Mouse (Mus musculus): ENCODE data around the gene Rab44.
"Not testable (repeated sequence)": the region's sequence is repeated elsewhere in the genome, so short reads cannot be mapped to it uniquely, and the experiment has no call there.

Rab44 gene

DNA sequence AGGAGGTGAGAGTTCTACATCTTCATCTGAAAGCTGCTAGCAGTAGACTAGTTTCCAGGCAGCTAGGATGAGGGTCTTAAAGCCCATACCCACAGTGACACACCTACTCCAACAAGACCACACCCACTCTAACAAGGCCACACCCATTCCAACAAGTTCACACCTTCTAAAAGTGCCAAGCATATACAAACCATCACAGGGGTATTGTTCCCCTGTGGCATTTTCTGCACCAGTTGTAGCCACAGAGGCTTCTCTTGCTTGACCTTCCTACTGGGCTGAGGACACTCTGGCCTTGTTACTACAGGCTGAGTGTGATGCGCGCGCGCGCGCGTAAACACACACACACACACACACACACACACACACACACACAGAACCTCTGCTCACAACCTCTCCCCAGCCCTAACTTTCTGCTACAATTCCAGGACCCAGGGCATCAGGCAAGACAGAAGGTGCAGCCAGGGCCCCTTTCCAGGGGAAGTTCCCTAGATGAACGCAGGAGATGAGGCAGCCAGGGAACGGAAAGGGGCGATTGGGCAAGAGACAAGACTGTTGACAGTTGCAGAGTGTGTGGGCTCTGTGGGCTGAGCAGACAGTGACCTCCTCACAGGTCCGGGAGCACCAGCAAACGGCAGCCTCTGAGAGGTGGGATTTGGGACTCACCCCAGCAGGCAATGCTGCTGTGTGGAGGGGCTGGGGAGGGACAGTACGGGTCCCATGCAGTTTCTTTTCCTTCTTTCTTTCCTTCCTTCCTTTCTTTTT, at the start of gene Rab44:
Gene Rab44, plus strand, starts transcription at position 555 of the 762 bp plus-strand sequence.
- no peak for DNase-seq

DNA sequence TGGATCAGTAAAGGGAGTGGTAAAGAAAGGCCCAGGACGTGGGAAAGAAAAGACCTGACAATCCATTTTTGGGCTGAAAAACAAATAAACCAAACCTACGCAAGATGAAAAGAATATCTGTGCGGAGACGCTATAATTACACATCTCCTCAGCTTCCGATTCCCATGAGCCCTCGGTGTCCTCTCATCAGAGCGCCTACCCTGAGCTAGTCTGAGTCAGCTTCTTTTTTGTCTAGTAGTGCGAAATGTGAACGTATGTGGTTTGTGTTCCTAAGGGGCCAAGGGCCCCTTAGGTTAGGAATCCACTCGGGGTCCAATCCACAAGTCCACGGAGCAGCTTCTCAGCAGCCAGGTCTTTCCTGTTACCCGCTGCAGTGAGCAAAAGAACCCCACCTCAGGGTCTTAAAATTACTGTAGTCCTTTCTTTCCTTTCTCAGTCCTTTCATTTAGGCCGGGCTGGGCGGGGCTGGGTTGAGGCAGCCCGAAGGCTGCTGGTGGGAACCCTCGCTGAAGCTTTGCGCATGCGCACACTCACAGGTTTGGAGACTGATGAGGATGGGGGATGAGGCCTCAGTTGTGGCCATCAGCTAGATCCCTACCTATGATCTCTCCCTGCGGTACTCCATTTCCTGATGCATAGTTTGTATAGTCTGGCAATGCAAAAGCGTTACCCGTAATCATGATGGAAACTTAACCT, 48.6 kb upstream of the Rab44 start:
- DNase-seq, result no peak

DNA sequence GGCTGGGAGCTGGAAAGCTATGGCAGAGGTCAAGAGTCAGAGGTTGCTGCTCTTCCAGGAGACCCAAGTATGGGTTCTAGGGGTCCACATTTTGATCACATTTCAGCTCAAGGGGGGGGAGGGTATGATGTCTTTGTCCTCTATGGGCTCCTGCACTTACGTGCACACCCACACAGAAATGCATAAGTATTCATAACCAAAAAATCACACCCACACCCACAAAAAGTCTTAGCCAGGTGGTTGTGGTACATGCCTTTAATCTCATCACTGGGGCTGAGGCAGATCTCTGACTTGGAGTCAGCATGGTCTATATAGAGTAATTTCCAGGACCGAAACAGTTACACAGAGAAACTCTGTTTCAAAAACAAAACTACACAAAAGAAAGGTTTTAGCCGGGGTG, 48.0 kb upstream of the Rab44 start:
- no peak for DNase-seq

DNA sequence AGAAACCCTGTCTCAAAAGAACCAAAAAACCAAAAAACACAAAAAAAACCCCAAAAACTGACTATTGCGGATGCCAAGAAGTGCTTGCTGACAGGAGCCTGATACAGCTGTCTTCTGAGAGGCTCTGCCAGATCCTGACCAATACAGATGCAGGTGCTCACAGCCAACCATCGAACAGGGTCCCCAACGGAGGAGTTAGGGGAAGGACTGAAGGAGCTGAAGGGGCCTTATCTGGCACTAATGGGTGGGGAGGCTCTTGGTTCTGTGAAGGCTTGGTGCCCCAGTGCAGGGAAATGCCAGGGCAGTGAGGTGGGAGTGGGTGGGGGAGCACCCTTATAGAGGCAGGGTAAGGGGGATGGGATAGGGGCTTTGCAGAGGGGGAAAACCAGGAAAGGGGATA, 46.5 kb upstream of the Rab44 start:
- not testable (repeated sequence) for DNase-seq

DNA sequence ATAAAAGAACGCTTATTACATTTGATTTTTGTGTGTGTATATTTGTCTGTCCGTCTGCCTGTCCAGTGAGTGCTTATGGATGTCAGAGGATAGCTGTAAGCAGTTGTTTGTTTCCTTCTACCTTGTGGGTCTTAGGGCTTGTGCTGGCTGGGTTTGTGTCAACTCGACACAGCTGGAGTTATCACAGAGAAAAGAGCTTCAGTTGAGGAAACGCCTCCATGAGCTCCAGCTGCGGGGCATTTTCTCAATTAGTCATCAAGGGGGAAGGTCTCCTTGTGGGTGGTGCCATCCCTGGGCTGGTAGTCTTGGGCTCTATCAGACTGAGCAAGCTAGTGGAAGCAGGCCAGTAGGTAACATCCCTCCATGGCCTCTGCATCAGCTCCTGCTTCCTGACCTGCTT, 46.1 kb upstream of the Rab44 start:
- DNase-seq, result no peak

DNA sequence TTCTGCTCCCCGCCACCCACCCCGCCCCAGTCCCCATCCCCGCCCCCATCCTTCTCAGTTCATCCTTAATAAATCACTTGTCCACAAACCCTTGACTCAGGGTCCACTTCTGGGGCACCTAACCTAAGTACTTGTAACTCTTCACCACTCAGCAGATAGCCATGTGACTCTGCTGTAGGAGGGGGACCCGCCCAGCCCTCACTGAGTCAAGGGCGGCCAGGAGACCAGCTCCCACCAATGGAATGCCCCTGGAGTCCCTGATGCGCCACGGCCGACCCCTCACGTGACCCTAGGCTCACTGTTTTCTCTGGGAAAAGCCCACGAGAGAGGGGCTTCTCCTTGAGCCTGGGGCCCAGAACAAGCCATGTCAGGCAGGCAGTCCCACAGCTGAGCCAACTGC, 44.9 kb upstream of the Rab44 start:
- DNase-seq, result no peak

DNA sequence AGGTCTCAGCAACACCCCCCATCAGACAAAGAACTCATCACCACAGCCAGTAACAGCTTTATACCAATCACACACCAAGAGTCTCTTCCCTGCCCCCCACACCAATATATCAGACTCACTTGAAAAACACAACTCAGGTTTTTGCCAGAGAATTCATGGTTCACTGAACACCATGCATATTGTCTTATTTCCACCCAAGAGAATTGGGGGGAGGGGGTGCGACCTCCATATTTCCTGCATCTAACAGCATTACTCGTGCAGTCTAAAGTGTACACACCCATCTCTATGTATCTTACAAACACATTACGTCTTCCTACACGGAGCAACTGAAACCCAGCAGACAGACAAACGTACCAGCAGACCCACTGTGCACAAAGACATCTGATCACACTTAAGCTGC, 42.1 kb upstream of the Rab44 start:
- DNase-seq, result no peak

DNA sequence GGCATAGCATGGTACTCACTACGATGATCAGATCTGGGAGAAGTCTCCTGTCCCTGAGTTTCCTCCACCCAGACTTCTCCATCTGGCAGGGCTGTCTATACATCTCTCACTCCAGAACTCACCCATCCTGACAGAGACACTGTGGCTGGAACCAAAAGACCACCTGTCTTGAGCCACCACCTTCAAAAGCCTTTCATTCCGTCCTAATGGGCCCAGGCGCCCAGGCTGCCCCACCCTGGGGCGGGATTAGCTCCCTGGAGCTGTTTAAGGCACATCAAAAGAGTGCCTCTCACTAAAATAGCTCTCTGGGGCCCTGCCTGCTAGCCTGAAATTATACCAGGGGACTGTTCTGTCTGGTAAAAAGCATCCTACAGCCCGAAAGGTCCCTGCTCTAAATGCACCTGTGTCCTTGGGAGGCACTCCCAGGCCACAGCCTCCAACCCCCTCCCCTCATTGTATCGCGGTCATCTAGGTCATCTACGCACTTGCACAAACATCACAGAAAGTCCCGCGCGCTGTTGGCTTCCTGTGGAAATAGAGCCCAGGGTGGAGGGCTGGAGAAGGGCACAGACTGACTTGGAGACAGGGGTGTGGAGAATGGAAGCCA, 41.1 kb upstream of the Rab44 start:
- no peak for DNase-seq

DNA sequence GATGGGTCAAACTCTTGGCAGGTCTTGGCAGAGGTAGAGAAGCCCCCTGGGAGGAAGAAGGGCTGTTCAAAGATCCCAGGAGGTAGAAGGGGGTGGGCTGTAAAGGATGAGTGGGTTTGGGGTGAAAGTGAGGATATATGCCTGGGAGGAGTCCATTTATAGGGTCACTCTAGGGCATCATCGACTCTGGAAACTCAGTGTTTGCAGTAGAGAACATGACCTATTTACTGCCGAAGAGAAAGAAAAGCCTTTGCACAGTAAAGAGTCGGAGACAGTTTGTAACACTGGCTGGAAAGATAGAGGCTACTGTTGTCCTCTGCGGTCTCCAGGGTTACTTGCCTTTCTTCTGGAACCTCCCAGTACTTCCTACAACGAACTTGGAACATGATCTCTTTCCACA, 40.6 kb upstream of the Rab44 start:
- no peak for DNase-seq

DNA sequence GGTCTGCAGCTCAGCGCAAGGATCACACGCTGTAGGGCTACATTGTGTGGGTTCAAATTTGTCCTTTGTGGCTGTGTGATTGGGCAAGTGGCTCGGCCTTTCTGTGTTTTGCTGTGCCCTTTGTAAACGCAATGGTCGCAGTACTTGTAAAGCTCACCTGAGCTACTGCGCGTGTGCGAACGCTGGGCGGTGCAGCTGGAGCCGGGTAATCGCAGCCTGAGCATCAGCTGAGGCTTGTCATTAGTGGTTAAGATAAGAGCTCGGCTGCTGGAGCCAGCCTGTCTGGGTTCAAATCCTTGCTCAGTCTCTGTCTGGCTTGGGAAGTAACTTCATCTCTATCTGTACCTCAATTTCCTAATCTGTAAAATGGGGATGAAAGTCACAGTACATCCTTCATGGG, 39.9 kb upstream of the Rab44 start:
- DNase-seq, result no peak

DNA sequence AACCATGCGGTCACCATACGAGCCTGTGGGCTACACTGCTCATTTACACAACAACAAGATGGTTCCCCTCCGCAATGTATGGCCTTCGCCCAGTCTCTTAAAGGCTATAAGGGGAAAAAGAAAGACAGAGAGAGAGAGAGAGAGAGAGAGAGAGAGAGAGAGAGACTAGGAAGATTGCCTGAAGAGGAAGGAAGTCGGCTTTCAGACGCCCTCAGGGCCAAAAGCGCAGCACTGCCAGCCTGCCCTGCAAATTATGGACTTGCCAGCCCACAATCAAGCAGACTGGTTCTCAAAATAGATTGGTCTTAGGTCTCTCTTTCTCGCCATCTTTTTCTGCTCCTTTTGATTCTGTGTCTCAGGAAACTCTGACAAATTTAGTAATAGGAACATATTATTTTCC, 37.7 kb upstream of the Rab44 start:
- DNase-seq, result no peak

DNA sequence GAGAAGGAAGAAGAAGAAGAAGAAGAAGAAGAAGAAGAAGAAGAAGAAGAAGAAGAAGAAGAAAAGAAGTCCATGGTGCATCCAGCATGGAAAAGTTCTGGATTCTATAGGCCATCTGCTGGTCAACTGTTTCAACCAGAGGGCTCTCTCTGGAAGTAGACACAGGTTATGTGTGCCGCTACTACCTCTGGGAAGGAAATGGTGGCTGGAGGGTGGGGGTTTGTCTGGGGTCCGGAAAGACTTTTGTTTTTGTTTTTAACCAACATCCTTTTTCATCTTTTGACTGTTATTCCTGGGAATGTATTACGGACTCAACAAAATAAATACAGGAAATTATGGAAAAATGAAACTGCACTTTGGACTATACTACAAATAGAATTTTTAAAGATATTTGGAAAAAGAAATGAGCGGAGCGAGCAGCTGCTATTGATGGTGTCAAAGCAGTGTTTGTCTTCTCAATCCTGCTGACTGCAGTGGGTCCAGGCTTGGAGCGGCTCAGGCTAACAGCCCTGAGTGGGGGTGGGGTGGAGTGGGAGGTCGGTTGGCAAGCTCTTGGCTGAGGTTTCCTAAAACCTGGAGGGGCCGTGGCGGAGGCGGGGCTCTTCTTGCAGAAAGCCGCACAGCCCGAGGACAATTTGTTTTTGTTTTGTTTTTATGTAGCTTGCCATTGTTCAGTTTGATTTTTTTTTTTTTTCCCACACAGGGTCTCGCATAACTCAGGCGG, 36.0 kb upstream of the Rab44 start:
- DNase-seq, result no peak

DNA sequence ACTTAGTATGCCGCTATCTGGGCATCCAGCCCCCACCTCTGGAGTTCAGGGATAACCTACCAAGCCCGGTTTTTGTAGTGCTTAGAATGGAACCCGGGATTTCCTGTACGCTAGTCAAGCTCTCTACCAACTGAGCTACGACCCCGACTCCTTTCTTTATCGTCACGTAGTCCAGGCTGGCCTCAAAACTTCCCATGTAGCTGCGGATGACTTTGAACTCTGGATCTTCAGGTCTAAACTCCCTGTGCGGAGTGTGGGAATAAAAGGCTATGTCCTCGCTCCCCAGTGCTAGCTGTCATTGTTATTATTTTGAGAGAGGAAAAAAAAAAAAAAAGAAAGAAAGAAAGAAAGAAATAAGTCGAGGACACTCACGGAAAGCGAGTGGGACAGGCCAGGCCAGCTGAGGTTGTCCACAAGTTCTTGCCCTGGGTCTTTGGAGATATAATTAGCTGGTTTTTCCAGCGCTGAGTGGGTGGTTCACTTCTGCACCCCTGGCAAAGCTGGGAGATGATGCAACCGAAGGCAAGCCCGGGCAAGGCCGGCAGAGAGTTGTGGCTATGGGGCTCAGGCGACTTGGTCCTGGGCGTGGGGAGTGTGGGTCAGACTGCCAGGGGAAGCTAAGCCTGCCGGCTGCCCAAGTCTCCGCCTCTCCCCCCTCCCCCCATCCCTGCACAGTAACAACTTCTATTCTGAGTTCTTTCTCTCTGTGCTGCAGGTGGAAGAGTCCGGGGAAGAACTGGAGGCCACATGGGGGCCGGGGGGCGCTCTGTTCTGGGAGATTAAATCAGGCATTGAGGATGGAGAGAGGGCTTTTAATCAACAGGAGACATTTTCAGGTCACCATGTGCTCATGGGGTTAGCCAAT, 35.2 kb upstream of the Rab44 start:
- no peak for DNase-seq

DNA sequence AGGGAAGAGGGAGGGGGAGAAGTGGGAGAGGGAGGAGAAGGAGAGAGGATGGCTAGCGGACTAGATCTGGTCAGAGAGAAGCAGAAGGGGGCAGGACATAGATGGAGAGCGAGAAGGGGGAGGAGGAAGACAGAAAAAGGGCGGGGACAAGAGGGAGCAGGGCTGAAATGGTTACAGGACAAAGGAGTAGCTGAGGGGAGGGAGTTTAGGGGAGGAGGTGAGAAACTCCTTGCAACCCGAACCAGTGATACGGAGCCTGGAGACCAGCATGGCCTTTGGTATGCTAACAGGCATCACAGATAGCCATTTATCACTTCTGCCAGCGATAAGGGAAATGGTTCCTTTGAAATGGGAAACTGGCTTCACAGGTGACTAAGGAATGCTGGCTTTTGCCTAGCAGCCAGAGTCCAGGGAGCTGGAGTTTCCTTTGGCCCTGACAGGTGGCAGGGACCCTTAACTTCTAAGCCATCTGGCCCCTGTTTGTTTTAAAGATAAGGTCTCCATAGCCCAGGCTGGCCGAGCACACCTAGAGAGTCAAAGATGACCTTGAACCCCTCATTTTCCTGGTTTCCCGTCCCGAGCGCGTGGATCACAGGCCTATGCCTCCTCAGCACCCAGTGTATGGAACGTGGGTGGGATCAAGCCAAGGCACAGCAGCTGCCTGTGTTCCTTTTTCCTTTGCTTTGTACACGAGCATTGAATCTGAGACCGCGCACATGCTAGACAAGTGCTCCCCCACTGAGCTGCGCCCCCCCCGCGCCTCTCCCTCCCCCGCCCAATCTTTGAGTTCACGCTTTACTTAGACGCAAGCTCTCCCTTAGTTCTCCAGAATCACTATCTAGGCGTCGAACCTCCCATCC, 33.0 kb upstream of the Rab44 start:
- no peak for DNase-seq

DNA sequence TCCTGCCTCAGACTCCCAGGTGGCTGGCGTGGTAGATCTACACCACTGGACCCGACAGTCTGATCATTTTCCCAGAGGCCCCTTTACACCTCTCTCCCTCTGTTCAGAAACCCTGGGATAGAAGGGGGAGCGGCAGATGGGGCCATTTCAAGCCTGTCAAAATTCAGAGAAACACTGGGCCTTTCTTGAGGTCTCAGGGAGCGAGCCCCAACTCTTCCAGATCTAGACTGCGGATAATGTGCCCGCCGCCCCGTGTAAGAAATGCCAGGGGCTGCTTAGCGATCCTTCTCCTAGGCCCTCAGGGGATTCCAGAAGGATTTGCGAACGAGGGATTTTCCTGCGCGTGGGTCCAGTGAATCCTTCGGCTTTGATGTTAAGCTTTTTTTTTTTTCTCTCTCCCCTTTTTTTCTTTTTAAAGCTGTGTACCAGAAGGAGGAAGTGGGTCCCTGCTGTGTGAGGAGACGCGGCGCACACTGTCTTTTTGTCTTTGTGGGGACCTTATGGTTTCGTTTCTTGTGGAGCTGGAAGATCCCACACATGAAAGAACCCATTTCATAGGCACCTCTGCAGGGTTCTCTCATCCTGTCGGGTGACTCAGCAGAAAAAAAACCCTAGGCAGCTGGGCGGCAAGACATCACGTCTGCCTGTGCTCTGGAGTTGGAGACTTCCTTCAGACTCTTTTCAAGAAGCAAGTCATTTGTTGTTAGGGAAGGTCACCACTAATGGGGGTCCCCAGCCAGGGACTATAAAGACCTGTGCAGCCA, 32.1 kb upstream of the Rab44 start:
- DNase-seq, result no peak

DNA sequence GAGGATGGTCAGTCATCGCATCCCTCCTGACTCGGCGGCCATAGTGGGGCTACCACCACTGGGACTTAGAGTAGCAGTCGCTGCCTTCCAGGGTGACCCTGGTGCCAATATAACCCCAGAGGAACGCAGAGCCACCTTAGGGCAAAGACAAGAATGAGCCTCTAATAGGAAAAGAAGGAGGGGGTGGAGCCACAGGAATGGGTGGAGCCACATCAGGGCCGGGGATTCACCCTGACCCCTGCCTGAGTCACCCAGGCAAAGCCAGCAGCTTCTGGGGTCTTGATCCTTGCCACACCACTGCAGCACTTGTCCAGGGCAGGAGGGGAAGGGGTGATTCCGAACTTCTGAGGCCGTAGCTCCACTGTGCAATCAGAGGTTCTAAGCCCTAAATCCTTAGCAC, 30.4 kb upstream of the Rab44 start:
- no peak for DNase-seq

DNA sequence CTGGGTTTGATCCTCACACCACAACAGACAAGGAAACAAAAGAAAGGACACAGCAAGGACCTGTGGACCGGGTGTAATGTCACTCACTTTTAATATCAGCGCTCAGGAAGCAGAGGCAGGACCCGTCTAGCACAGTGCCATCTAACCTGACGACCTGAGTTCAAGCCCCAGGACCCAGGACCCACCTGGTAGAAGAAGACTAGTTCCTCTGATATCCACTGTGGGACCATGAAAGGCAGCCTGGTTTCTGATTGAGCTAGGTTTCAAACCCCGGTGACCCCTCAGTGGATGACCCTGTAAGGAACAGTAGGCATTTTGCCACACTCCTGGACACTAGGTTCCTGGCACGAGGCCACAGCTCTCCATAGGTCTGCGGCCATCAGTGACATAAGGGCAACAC, 29.3 kb upstream of the Rab44 start:
- no peak for DNase-seq

DNA sequence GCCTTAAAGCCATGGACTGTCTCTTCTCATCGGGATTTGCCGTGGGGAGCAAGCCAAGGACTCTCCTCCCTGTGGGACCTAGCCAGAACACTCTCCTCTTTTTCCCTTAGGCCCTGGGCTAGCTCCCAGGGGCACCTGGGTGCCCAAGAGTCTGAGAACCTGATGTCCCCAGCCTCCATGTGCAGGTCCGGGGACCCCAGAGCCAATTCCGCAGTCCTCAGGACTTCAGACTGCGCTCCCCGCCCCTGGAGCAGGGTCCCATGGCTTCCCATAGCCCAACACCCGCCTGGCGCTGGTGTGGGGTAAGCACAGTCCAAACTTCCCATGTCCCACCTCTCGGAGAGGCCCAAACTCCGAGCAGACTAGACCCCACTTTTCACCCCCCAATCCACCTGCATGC, 28.7 kb upstream of the Rab44 start:
- no peak for DNase-seq

DNA sequence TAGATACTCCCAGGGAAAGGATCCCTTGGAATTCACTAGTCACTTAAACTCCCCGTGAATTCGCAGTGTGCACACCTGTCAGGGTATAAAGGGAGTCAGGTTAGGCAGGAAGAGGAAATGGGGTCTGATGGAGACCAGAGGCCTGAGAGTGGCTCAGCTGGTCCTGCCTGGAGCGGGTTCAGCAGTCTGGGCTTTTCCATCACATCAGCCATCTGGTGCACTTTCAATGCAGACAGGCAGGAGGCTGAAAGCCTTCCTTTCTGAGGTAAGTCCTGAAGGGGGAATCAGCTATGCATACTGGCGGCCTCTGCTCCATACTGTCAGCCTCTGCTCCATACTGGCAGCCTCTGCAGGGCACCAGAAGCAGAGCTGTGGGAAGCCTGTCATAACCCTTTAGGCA, 27.0 kb upstream of the Rab44 start:
- no peak for DNase-seq

DNA sequence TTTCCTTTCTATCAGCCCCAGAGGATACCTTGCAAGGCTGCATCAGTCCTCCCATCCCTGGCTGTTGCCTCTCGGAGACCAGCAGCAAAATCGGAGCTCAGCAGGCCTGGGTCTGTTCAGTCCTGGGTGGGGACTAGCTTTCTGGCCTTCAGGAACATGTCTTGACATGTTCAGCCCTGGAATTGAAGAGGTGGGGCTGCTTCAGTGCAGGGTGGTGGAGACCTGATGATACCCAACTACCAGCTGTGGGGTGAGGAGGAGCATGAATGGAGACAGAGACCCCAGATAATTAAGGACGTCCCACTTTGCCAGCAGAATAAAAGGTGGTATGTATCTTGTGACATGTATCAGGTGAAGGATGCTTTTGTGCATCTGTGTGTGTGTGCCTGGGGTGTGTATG, 23.2 kb upstream of the Rab44 start, which contains the start of gene Cdkn1a:
Gene Cdkn1a, plus strand, starts transcription at position 201 of the 400 bp plus-strand sequence.
- no peak for DNase-seq

Data from cerebellum, adult 8-10 months (tissue).